Mouse (Mus musculus): ENCODE measurements around the gene Samd1.

The Samd1 gene

GRCm38 (mm10) chr8:84011705-84012498, 14.4 kb downstream of the Samd1 start, which contains the start of gene 2210011C24Rik:
Gene 2210011C24Rik, minus strand, starts transcription at chr8:84012171.
- DNase-seq (ENCODE audit: low spot score): peak; percentile 53

- DNase-seq (ENCODE audit: low spot score): no peak
Observed at GRCm38 (mm10) chr8:84012499-84013165, 15.2 kb downstream of the Samd1 start.

- no peak for DNase-seq (ENCODE audit: low spot score)
Observed at GRCm38 (mm10) chr8:84015833-84016232, 18.4 kb downstream of the Samd1 start.

GRCm38 (mm10) chr8:84019738-84020137, 22.3 kb downstream of the Samd1 start:
- DNase-seq (ENCODE audit: low spot score): no peak

GRCm38 (mm10) chr8:84021096-84021495, 23.6 kb downstream of the Samd1 start, which contains the start of gene Palm3:
Gene Palm3, plus strand, starts transcription at chr8:84021471.
- DNase-seq (ENCODE audit: low spot score): no peak

- DNase-seq (ENCODE audit: low spot score): no peak
Observed at GRCm38 (mm10) chr8:84021569-84021968, 24.1 kb downstream of the Samd1 start.

GRCm38 (mm10) chr8:84023085-84023484, 25.6 kb downstream of the Samd1 start:
- DNase-seq (ENCODE audit: low spot score): no peak

- no peak for DNase-seq (ENCODE audit: low spot score)
Observed at GRCm38 (mm10) chr8:84023631-84024030, 26.2 kb downstream of the Samd1 start.

- DNase-seq (ENCODE audit: low spot score): peak; percentile 80
Observed at GRCm38 (mm10) chr8:84024171-84024570, 26.7 kb downstream of the Samd1 start.

- peak; percentile 65 for DNase-seq (ENCODE audit: low spot score)
Observed at GRCm38 (mm10) chr8:84025863-84026262, 28.4 kb downstream of the Samd1 start.

- no peak for DNase-seq (ENCODE audit: low spot score)
Observed at GRCm38 (mm10) chr8:84027449-84027848, 30.0 kb downstream of the Samd1 start.

- no peak for DNase-seq (ENCODE audit: low spot score)
Observed at GRCm38 (mm10) chr8:84029272-84029671, 31.8 kb downstream of the Samd1 start.

GRCm38 (mm10) chr8:84032777-84033176, 35.3 kb downstream of the Samd1 start:
- DNase-seq (ENCODE audit: low spot score): no peak

GRCm38 (mm10) chr8:84038015-84038414, 40.5 kb downstream of the Samd1 start:
- peak; percentile 59 for DNase-seq (ENCODE audit: low spot score)

GRCm38 (mm10) chr8:84039050-84039449, 41.6 kb downstream of the Samd1 start:
- DNase-seq (ENCODE audit: low spot score): peak; percentile 65

- peak; percentile 60 for DNase-seq (ENCODE audit: low spot score)
Observed at GRCm38 (mm10) chr8:84042066-84042947, 44.8 kb downstream of the Samd1 start, which contains the start of gene Il27ra. Gene Il27ra, minus strand, starts transcription at chr8:84042589.

- no peak for DNase-seq (ENCODE audit: low spot score)
Observed at GRCm38 (mm10) chr8:84042948-84043342, 45.5 kb downstream of the Samd1 start.

- DNase-seq (ENCODE audit: low spot score): no peak
Observed at GRCm38 (mm10) chr8:84044103-84044502, 46.6 kb downstream of the Samd1 start.

- no peak for DNase-seq (ENCODE audit: low spot score)
Observed at GRCm38 (mm10) chr8:84044900-84045299, 47.4 kb downstream of the Samd1 start, which contains the start of gene Rln3. Gene Rln3, minus strand, starts transcription at chr8:84045000.

- no peak for DNase-seq (ENCODE audit: low spot score)
Observed at GRCm38 (mm10) chr8:84046505-84046904, 49.0 kb downstream of the Samd1 start.

GRCm38 (mm10) chr8:84048171-84048570, 50.7 kb downstream of the Samd1 start:
- DNase-seq (ENCODE audit: low spot score): no peak

All from testis, postnatal 14 days (tissue).